Mouse (Mus musculus) CD4-positive, CD25-positive, alpha-beta regulatory T cell (primary cell): ENCODE data around the gene Mboat7. TPM values are rescaled to one million over a fixed set of nuclear protein-coding genes. Genes with fewer than 3 reads are reported as not detected.

ENCODE experiments used
- polyA plus RNA-seq: library from polyadenylated mRNA; unstranded; fragments of 100-300 nt; shearing (Covaris generic); gene quantifications from one replicate; pipeline ENCODE4 v1.2.1, GENCODE M21; 2017

Mboat7 gene
- 82.8 TPM for polyA plus RNA-seq

DNA sequence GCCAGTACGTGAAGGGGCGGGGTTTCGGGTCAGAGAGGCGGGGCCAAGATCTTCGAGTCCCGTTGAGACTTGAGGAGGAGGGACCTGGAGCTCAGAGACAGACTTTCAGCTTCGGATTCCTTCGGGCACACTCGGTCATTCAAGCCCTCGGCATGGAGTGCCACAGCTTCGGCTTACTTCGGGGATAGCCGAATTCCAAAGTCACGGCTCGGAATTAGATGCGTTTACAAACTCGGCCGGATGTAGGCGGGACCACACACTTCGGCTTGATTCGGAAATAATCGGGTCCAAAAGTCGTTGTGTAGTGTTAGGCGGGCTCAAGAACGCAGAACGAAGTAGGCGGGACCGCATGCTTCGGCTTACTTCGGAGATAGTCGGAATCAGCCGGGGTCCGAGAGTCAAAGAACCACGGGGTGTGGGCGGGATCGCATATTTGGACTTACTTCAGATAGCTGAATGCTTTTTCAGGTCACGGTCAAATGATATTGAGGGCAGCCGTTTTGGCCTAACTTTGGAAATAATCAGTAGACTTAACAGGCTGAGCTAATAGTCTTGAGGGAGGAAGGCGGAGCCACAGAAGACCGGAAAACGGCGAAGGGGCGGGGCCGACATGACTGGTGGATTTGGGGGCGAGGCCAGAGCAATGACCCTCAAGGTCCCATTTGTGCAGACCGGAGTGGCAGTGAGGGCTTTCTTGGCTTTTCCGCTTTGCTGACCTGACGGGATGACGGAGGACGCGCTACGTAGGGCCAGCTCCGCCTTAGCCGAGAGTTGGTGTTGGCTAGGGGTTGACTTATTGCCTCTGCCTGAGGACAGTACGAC is at the start of gene Mboat7:
Gene Mboat7, minus strand, starts transcription at position 537 of the 822 bp plus-strand sequence.

DNA sequence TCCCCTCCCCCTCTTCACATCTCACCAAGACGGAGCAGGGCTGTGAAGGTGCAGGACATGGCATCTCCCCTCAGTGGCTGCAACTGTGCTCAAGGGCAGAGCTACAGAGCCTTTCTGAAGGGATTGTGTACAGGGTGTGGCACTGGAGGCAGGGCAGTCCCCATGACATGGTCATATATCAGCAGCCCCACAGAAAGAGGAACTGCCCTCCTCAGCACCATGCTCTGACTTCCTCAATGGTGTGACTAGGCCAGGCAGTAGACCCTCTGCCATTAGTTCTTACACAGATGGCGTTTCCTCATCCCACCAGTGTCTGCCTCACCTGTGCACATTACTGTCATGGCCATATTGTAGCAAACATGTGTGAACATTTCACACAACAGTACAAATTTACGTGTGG is 26.9 kb upstream of the Mboat7 start, which contains the start of gene Pirb:
Gene Pirb, minus strand, starts transcription at position 124 of the 400 bp plus-strand sequence.

DNA sequence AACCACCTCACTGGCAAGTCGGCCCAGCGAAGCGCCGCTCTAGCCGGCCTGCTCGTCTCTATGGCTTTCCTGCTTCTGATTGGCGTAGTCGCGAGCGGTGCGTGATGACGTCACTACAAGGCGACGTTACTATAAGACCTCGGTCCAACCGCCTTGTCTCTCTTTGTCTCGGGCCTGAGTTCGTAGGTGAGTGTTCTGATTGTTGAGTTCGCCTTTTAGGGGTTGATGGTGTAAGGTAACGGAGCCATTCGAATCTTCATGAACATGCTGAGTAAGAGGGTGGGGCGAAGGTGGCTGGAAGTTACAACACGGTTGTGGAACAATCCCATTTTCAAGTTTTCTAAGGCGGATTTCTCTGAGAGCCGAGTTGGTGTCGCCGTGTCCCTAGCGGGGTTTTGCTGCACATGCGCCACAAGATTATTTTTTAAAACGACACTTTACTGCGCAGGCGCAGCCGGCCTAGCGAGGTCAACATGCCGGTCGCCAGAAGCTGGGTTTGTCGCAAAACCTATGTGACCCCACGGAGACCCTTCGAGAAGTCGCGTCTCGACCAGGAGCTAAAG is 10.6 kb upstream of the Mboat7 start, which contains the start of gene Rps9:
Gene Rps9, plus strand, starts transcription at position 115 of the 563 bp plus-strand sequence.

DNA sequence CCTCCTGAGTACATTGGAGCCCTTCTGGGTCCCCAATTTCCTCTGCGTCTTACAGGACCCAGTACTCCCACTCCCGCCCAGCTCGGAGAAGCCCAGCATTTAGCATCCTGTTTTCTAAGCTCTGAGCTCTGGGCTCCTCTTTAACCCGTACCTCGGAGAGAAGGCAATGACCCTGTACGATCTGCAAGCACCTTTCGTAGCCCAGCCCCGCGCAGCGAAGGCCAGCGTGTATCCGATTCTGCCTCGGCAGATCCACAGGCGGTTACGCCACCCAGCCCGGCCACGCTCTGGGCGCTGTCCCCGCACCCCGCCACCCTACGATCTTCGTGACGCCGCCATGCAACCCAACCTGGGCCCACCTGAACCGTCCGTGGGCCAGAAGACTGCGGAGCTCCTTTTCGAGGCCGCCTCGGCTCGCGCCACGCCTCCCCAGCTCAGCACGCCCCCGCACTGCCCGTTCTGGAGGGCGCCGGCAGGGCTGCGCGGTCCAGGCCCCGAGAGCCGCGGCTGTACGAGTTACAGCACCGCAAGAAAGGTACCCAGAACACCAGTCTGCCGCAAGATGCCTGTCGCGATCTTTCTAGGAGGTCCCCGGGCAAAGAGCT is 839 bp downstream of the Mboat7 start, which contains the start of gene Tsen34:
Gene Tsen34, plus strand, starts transcription at position 482 of the 605 bp plus-strand sequence.

DNA sequence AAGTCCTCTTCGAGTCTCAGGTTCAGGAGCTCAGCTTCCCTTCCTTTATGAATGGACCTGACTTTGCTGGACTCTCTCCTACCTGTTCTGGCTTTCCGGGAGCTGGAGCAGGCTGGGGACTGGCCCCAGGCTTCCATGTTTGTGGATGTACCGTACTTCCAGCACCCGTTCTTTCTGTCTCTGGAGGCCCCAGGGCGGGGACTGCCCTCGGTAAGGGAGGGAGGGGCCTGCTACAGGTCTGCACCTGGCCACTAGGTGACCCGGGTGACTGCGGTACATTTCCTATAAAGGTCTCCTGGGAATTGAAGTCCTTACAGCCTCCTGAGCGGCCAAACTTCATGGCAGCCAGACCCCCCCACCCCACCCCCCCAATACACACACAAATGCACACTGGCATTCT is 16.0 kb downstream of the Mboat7 start, which contains the start of gene Tmc4:
Gene Tmc4, minus strand, starts transcription at position 212 of the 400 bp plus-strand sequence.

DNA sequence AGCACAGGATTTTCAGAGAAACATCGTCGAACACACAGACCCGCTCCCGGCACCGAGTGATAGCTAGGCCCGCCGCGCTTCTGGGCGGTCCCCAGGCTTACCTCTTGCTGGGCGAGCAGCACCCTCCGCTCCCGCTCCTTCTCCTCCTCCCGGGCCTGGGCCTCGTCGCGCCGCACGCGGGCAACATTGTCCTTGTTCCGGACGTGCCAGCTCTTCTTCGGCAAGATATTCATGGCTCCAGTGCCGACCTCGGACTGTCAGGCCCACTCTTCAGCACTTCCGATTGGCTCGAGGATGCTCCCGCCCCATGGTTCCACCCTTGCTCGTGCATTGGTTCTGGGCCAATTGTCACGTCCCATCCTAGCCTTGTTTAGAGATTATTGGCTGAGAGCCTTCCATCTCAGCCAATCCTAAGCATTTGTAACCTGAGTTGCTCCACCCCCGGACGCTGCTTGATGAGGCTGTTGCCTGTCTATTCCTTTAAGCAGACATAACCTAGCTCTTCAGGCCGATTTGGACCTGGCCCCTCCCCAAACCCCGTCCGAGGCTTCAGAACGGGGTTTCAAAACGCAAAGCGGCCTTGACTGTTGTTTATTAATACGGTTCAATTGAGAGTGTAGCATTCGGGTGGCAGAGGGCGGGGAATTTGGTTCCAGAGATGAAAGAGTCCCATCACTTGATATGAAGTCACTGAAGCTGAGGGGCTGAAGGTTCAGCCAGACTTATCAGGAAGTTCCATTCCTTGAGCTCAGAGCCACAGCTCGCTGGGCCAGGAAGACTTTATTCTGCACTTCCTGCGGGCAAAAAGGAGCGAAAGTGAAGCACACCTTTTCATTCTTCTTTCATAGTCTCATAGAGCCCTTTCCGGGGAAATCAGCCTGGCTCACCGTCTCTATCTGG is 27.9 kb downstream of the Mboat7 start, which contains the start of gene Leng1:
Gene Leng1, minus strand, starts transcription at position 626 of the 900 bp plus-strand sequence.

DNA sequence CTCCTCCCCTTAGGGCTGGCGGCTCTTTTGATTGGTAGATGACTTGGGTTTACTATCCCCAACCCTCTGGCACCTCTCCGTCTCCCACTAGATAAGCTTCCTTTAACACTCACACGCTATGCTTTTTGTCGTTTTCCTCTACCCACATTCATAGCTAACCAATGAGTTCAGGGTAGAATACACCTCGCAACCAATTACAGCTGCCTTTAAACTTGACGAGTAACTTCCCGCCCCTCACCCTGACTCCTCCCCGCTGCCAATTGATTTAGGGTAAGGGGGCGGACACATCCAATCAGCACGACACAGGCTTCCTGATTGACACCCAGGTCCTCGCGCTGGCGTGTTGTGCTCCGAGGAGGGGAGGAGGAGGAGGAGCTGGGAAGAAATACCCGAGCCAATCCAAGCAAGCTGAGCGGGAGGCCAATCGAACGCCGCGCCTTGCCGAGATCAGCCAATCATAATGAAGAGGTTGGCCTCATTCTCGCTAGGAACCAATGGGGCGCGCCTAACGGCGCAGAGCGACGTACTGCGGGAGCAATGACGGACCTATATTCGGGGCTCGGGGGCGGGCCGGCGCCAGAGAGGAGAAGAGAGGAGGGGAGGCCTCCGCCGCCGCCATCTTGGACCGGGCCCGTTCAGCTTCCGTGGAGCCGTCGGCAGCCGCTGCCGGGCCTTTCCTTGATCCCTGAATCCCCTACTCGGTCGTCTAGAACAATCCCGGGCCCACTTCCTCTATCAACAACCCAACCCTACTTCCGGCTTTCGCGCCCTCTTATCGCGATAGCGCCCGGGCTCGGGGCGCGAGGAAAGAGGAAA is 48.4 kb downstream of the Mboat7 start, which contains the start of gene Cnot3:
Gene Cnot3, plus strand, starts transcription at position 597 of the 816 bp plus-strand sequence.

DNA sequence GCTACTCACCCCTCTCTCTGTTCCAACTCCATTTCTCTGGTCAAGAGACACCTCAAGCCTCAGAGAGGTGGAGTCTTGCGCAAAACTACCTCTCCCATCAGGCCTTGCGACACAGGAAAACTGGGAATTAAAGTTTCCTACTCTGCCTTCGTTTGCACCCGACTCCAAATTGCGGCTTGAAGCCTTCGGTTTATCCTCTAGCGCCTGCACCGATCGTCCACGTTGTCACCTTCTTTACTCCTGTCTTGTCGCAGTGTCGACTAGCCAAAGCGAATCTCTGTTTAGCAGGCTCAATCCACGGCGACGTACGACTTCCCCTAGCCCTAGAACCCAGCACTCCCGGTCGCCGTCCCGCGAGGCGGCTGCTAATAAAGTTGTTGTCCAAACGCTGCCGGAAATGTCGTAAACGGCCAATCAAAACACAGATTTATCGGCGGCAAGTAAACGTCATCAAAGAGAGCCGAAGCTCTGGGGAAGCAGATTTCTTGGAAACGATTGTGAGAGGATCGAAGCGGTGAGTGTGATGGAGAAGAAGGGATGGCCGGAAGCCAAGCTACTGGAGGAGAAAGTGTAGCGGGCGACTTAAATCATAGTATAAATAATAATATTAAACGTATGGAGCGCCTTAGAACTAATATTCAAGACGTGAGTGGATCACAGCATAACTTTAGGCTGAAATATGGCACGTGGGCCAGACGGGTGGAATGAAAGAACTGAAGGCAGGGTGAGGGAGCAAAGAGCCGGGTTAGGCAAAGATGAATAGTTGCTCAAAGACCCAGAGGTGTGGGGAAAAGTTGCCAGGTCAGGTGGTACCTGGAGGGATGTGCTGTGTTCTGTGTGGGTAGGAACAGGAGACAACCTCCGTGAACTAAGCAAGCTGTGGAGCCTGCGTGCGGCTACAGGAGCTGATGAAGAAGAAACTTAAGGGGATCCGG is 63.5 kb downstream of the Mboat7 start, which contains the start of the genes Tfpt and Prpf31:
Gene Tfpt, minus strand, starts transcription at position 387 of the 935 bp plus-strand sequence.
Gene Prpf31, plus strand, starts transcription at position 443 of the 935 bp plus-strand sequence.

Other genes starting within 250 kb of the Mboat7 start
- gene Tarm1, start 190.9 kb downstream of the Mboat7 start, polyA plus RNA-seq = not detected
- not detected for gene Oscar, start 77.4 kb downstream of the Mboat7 start, polyA plus RNA-seq
- gene Ndufa3, start 76.2 kb downstream of the Mboat7 start, polyA plus RNA-seq = 479 TPM
- 40.4 TPM for gene Tfpt, start 63.6 kb downstream of the Mboat7 start, polyA plus RNA-seq
- 100 TPM for gene Prpf31, start 63.5 kb downstream of the Mboat7 start, polyA plus RNA-seq
- gene Cnot3, start 48.3 kb downstream of the Mboat7 start, polyA plus RNA-seq = 116 TPM
- 25.7 TPM for gene Leng1, start 27.7 kb downstream of the Mboat7 start, polyA plus RNA-seq
- gene Tmc4, start 16.0 kb downstream of the Mboat7 start, polyA plus RNA-seq = 5.7 TPM
- 32.7 TPM for gene Tsen34, start 660 bp downstream of the Mboat7 start, polyA plus RNA-seq
- gene Rps9, start 10.5 kb upstream of the Mboat7 start, polyA plus RNA-seq = 1,743 TPM
- gene Pirb, start 26.9 kb upstream of the Mboat7 start, polyA plus RNA-seq = 0.75 TPM
- gene Gm15448, start 132.2 kb upstream of the Mboat7 start, polyA plus RNA-seq = not detected
- gene Pira2, start 151.5 kb upstream of the Mboat7 start, polyA plus RNA-seq = 0.24 TPM
- 0.13 TPM for gene Gm14548, start 204.6 kb upstream of the Mboat7 start, polyA plus RNA-seq
- gene Lilra6, start 222.0 kb upstream of the Mboat7 start, polyA plus RNA-seq = 0.18 TPM